Mouse (Mus musculus) frontal cortex, adult (tissue): ENCODE results near the gene Gramd1a.
A peak's percentile ranks its signal among the peaks of the same experiment; 100 is the strongest.

Source experiments
- ATAC-seq: cut with Nextera tagmentation; 2 replicates; pipeline ENCODE4 v1.9.2; 2017; ENCODE audit warnings: mild to moderate bottlenecking, moderate library complexity, mixed read lengths; ENCODE audit not compliant: low TSS enrichment

Gramd1a gene

DNA sequence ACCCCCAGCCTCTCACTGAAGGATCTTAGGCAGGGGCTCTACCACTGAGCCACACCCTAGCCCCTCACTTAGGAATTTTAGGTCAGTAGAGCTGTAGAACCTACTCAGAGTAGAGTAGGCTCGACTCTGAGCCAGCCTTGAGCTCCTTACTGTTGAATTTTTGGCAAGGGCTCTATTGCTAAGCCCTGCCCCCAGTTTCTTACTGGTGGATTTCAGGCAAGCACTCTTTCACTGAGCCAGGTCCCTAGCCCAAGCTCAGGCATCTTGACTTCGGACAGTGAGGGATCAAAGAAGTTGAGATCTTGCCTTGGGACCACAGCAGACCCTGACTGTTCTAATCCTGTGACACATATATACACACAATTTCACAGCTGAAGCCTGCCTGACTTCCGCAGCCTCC lies 32.0 kb downstream of the Gramd1a start:
- no peak for ATAC-seq

DNA sequence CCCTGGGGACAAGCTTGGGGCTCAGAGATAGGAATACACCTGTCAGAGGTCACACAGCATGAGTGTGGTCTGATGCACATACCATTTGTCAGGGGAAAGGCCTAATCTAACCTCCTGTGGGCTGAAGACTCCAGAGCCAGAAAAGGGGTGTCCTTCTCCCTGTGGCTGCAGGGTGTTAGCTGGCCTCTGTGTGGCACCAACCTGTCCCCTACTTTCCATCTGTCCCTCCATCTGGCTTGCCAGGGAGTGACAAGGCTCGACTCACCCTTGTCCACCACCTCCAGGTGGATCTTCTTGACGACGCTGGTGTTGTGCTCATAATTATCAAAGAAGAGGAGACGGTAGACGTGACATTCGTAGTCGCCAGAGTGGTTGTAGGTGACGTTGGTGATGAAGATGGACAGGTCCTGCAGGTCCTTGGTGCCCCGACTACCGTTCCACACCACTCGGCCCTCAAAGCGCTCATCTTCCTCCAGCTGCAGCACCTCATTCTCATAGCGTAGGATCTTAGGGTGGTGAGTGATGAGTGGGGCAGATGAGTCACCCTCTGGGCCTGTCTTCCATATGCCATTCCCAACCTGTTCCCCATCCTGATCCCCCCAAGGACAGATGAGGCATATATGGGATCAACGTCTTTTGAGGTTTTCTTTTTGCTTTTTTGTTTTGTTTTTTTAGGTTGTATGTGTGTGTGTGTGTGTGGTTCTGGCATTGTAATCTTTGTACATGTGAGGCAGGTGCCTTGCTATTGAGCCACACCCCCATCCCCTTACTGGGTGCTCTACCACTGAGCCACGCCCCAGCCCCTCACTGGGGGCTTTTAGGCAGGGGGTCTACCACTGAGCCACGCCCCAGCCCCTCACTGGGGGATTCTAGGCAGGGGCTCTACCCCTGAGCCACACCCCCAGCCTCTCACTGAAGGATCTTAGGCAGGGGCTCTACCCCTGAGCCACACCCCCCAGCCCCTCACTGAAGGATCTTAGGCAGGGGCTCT lies 32.8 kb downstream of the Gramd1a start:
- no peak for ATAC-seq

DNA sequence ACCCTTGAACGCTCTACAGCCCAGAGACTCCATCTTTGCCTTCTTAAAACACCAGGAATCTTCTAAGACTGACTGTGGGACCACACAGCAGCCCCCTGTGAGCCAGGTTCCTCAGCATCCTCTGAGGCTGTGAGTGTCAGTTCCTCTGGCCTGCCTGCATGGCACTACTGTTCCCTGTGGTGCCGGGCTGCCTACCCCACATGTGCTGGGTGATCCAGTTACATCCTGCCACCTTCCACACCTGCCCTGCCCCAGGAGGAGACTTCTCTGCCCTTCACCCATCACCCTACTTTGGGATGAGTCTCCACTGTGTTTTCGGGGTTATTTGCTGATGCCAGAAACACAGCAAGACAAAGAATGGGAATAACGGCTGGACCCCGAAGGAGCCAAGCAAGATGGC lies 36.1 kb downstream of the Gramd1a start:
- ATAC-seq: no peak

DNA sequence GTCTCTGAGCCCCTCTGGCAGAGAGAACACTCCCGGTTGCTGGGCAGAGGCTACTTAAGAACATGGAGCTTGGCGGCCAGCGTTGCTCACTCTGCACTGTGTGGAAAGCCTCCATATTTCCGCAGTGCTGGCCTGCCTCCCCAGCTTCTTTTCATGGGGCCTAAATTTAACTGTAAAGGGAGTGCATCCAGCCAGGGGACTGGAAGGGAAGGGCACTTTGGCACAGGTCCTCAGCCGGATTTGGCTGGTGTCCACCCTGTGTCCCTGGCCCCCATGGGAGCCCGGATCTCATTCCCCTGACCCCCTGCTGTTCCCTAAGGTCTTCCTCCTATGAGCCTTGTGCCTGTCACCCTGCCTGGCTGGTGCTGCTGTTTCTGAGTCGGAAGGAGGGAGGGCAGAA lies 37.2 kb downstream of the Gramd1a start:
- ATAC-seq: peak; percentile 44; the same call in 1 of the 2 replicates

DNA sequence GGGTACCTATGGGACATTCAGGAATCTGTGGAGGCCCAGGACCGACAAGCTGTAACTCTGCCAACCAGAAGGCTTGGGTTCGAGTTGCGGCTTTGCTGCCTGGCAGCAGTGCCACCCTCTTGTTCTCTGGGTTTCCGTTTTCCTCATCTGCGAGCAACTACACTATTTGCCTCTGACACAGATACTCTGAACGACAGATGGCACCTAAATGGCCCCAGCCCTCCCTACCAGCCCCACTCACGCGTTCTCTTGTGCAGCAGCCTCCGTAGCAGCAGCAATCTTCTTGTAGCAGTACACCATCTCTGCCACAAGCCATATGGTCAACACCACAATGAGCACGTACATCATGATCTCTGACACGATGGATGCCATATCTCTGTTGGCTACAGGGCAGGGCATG lies 38.2 kb downstream of the Gramd1a start:
- ATAC-seq: 0 out of 2 replicates have a peak, but pooled peaks have one; percentile 6

DNA sequence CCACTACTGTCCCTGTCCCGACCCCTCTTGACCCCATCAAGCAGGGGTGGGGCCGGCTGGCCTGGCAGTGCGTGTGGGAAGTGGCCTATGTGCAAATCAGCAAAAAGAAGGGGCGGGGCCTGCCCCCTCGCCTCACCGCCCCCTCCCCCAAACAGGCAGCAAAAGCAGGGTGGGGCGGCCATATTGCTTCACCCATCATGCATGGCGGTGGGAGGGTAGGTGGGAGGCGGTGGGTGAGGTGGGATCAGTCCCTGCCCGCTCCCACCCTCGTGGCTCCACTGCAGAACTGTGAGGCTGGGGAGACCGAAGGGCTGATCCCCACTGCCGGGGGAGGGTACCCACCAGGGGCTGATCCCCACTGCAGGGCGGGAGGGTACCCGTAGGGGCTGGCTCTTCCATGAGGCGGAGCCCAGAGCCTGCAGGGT lies 39.0 kb downstream of the Gramd1a start:
- ATAC-seq: no peak

DNA sequence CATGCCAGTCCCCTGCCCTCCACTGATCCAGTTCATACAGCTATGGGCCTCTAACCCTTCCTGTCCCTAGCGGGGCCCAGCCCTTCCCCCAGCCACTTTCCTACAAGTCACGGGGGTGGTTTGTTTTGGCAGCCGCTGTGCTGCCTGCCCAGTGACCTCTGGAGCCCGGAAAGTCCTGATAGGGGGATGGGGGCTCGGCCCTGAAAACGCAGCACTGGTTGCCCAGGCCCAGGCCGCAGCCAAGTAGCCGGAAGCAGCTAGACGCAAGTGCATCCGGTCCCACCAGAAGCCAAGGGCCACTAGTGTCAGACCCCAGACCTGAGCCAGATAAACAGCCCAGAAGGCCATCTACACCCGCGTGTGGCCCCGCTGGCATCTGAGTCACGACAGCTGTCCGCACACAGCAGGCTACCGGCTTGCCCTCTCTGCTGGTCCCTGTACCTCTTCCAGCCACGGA lies 40.1 kb downstream of the Gramd1a start:
- ATAC-seq: no peak

DNA sequence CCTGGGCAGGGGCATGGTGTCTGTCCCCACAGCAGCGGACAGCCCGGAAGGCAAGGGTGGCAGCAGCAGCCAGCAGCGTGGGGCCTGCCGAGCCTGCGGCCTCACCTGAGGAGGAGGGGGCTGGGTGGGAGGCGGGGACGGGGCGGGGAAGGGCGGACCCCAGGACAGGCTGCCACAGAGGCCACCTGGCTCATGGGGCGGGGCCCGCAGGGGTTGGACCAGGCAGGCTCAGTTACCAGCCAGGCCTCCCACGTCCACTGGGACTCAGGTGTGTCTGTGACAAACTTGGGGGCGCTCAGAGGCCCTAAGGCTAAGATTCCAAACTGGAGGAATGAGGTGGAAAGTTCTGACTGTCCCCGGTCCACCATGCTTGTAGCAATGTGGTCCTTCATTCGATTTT lies 40.5 kb downstream of the Gramd1a start, which contains the start of gene Hpn:
Gene Hpn (minus strand): TSS at position 109 of the 400 bp plus-strand sequence.
- no peak for ATAC-seq

DNA sequence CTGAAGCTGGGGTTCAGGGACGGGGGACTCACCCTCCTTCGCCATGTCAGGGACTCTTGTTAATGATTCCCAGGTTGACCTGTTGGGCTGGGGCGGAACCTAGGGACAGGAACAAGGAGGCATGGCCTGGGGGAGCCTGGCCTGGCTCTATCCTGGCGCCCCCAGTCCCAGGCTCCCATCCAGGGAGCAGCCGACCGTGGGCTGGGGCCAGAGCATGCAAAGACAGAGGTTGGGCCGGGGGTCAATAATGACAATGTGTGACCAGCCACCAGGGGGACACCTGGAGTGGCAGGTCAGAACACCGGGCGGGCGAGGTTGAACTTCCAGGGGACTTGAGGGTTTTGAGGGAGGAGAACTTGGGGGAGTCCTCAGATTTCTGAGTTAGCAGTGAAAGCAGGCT lies 41.0 kb downstream of the Gramd1a start:
- ATAC-seq: no peak

DNA sequence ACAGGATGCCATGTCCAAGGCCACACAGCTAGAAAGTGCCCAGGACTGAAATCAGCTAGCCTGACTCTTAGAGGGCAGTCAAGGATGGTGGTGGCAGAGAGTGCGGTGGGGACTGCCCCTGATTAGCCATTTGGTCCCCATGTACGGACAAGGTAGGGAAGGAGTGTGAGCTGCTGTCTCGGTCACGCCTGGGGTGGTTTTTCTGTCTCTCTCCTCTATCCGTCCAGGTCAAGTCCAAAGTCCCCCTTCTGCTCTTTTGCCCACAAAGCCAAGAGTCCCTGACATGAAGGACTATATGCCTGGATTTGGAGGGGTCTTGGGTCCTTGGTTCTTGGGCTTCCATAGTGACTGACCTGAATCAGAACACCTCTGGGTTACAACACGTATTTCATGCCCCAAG lies 41.9 kb downstream of the Gramd1a start:
- ATAC-seq: no peak

DNA sequence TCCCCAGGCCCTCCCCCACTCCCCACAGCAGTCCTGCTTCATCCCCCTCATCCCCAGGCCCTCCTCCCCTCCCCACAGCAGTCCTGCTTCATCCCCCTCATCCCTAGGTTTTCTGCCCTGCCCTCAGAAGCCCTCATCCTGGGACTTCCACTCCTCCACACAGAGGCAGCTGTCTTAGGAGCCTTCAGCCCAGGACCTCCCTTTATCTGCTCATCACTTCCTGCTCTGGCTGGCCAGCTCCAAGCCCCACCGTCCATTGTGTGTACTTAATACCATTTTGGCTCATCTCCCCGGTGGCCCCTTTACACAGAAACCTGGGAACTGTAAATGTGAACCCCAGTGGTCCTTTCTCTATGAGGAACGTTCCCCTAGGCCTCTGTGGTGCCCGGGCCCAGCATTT lies 43.7 kb downstream of the Gramd1a start:
- ATAC-seq: no peak

DNA sequence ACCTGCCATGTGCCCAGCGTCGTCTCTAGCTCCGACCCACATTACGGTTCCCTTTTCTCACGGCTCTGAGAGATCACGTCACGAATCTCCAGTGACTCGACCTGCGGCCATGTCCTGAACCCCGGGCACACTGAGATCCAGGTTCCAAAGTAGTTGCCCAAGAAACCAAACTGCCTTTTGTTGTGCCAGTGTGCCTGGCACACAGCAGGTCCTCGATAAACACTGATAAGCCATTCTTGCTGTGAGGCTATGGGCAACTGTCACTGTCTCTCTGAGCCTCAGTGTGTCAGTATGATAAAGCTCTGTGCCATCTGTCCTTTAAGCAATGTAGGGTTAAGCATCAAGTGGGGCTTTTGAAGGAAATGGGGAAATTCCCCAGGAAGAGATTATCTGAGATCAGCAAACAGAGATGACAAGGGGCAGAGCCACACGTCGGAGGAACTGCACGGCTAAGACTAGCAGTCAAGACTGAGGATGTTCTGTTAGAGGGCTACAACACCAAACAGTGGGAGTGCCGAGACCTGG lies 44.8 kb downstream of the Gramd1a start:
- no peak for ATAC-seq

DNA sequence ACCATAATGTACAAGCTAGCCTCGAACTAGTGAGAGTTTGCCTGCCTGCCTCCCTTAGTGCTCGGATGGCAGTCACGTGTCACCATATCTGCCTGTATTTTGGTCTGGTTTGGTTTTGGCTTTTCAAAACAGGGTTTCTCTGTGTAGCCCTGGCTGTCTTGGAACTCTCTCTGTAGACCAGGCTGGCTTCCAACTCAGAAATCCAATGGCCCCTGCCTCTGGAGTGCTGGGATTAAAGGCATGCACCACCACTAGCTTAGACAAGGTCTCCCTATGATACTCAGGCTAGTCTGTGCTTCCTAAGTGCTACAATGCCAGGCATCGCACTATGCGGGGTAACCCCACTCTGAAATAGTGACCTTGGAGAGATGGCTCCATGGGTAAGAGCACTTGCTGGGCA lies 45.9 kb downstream of the Gramd1a start:
- no peak for ATAC-seq

DNA sequence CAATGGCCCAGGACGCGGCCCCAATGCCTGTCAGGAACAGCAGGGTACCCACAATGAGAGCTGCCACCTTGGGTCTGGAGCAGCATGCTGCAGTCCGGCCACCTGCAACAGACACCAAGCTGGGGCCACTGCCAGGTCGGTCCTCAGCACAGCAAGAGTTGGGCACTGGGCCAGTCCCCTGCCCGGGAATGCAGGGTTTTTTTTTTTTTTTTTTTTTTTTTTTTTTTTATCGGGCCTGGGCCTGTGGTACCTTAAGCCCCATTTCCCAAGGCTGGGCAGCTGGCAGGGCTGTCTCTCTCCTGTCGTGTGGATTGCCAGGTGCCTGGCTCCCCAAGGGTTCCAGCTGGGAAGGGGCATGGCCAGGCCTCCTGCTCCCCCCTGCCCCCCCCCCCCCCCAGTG lies 46.6 kb downstream of the Gramd1a start:
- ATAC-seq: no peak

DNA sequence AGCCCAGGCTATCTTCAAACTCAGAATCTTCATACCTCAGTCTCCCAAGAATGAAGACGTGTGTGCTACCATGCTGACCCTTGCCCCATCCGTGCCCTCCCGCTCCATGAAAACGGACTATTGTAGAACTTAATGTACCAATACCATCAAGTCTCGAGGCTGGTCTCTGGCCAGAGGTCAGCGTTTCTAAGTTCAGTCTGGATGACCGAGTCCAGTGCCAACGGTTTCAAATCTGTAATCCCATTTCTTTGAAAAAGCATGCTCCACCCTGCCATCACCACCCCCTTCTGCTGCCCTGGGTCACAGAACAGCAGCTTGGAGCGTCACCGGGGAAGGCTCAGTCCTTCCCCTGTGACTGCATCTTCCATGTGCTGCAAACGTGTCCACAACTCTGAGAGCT lies 47.9 kb downstream of the Gramd1a start:
- no peak for ATAC-seq

DNA sequence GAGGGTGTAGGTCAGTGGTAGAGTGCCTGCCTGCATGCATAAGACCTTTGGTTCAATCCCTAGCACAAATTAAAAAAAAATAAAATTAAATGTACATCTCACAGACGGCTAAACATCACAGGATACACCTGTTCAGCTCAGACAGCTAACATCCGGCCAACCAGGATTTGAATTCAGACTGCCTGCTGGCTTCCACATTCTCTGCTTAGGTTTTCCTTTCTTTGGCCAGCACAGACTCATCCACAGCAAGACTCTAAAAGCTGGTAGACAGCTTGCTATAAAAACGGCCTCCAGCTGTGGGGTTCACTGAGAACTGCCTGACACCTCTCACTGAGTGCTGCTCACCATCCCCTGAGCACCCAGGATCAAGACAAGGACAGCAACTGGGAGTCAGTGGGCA lies 49.5 kb downstream of the Gramd1a start:
- ATAC-seq: no peak

DNA sequence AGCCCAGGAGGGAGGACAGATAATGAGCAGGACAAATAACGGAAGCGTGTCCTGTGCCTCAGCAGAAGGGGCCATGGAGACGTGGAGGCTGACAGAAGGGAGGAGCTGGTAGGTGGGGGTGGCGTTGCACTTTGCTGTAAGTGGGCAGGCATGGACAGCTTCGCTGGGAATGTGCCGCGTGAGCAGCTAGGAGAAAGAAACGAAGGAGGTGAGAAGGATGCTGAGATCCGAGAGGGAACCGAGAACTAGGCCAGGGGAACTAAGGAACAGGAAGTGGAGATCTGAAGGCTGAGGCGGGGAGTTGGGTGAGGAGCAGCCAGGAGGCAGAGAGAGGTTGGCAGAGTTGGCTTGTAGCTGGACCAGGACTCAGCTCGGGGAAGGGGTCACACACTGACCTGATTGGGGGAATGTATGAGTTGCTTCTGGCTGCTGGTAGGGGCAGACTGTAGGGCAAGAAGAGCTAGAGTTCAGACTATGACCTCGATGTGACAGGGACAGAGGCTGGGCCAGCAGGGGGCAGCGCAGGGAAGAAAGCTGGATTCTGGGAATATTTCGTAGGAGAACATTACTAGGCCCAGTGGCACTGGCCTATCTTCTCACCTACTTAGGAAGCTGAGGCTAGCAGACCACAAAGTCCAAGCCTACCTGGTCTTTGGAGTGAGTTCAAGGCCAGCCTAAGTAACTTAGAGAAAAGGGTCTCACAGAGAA lies 50.5 kb downstream of the Gramd1a start:
- peak; percentile 88 for ATAC-seq

DNA sequence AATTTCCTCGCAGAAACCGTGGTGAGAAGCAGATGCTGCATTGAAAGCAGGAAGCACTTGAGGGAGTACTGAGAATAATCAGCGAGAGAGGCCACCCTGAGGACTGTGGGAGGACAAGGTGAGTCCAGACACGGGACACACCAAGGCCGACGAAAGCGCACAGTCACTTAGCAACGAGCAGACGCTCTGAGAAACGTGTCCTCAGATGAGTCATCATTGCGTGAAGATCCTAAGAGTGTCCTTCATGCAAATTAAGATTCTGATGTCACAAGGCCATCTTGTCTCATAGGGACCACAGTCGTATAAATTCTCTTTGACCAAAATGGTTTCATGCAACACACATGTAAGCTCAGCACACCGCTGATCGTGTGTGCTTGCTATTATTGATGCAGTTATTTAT lies 54.9 kb downstream of the Gramd1a start:
- ATAC-seq: no peak

DNA sequence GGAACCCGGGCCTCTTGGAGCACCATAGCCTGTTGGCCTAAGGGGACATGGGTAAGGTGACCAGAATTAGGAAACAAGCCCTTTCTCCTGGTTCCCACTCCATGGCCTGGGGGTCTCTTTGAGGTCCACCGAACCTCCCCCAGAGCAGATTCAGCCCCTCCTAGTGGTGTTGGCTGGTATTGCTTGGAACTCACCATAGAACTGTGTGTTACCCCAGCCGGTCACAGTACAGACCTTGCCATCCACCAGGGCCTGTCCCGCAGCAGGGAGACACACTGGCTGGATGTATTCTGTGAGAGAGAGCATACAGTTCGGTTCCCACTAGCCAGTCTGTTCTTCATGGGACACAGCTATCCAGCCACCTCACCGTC lies 56.1 kb downstream of the Gramd1a start:
- ATAC-seq: no peak

DNA sequence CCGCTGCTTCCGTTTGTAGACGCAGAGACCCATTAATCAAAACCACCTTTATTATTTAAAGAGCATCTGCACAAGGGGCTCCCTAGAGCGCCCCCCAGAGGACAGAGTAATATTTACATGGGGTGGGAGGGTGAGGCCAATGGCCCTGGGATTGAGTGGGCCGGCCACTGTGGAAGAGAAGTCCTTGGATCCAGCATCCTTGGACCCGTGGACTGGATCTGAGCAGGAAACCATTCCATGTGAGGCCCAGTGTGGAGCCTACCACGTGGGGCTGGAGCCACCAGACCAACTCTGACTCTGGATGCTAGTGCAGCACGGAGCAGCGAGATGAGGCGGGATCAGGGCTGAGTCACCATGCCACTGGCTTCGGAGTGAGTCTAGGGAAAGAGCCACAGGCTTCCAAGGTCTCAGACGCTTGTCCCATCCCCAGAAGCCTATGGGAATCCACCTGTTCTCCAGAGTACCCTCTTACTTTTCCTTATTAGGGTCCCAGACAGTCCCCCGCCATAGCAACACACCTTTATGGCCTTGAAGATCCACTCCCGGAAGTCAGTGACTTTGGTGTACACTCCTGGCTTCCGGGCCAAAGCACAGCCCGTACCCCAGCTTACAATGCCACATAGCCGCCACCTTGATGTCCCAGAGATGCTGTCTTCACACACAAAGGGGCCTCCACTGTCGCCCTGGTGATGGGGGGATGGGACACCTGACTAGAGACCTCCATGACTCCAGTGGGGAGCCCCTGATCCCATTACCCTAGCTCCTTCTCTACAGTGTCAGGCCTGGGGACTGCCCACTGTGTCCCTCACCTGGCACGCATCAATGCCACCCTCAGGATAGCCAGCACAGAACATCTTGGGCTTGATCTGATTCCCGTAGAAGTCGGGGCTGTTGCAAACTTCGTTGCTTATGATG lies 56.7 kb downstream of the Gramd1a start:
- ATAC-seq: no peak

DNA sequence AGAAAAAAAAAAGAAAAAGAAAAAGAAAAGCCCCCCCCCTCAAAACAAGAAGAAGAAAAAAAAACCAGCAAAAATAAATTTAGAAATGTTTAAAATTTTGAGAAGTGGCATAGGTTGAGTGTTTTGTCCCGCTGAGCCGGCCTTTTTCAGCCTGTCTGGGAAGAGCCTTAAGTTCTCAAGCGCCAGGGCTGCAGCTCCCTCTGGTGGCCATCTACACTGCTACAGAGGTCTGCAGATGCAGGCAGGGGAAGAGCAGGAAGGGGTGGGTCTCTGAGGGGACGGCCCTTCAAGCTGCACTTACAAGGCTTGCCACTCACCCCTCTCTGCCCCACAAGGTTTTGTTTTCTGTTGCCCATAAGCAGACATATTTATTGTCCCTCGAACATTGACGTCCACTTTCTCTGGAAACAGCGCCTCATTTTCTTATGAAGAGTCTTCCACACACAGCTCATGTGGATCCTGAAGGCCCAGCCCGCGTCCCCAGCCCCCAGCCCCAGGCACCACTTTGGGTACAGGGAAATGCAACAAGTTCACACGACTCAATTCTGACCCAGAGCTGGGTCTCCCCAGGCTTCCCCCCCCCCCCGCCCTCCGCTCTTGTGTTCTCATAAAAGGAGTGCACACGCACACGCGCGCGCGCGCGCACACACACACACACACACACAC lies 58.0 kb downstream of the Gramd1a start:
- peak; percentile 91 for ATAC-seq
